Mouse (Mus musculus): ENCODE results near the gene Pcgf5. TPM values are rescaled to one million over a fixed set of nuclear protein-coding genes. Genes with fewer than 3 reads are reported as not detected.

Gene Pcgf5
- polyA plus RNA-seq, 1 experiment from 2014 or later = 14.9 TPM

DNA sequence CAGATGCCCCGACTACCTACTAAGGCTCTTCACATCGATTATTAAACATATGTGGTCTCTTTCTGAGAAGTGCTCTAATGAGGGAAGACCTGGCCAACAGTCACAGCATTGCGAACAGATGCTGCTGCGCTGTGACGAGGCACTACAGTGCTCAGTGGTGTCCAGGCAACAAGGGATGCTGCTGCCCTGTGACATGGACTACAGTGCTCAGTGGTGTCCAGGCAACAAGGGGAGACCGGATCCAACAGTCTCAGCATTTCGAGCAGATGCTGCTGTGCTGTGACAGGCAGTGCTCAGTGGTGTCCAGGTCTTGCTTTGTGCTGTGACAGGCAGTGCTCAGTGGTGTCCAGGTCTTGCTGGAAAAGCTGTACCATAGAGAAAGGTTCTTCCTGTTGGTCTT is 29.6 kb downstream of the Pcgf5 start:
- no peaks in the 10 kb centered on the region for H3K9me3 ChIP-seq (replicated peaks; ENCODE audit: control insufficient read depth, low read length)
- H3K9ac ChIP-seq (ENCODE audit: low read length) = no peak overlapping the region
- H3K4me3 ChIP-seq (ENCODE audit: low read depth, low read length) = no peak overlapping the region
- no peak overlapping the region for H3K4me2 ChIP-seq (ENCODE audit: low read length)
- ATAC-seq = peak; percentile 26; the same call in 1 of the 2 replicates
- H3K4me1 ChIP-seq (ENCODE audit: control insufficient read depth, insufficient read depth, low read length) = no peaks in the 10 kb centered on the region
- H3K36me3 ChIP-seq (ENCODE audit: control insufficient read depth, insufficient read depth, low read length) = no peaks in the 10 kb centered on the region
- 84% methylated on average over 7 of the region's 7 CpGs for WGBS
- DNase-seq (ENCODE audit: low spot score) = no peak
- no peaks in the 10 kb centered on the region for H3K27me3 ChIP-seq (replicated peaks; ENCODE audit: control insufficient read depth, insufficient read depth, low read length)
- H3K27ac ChIP-seq (ENCODE audit: low read depth, low read length) = no peak overlapping the region

DNA sequence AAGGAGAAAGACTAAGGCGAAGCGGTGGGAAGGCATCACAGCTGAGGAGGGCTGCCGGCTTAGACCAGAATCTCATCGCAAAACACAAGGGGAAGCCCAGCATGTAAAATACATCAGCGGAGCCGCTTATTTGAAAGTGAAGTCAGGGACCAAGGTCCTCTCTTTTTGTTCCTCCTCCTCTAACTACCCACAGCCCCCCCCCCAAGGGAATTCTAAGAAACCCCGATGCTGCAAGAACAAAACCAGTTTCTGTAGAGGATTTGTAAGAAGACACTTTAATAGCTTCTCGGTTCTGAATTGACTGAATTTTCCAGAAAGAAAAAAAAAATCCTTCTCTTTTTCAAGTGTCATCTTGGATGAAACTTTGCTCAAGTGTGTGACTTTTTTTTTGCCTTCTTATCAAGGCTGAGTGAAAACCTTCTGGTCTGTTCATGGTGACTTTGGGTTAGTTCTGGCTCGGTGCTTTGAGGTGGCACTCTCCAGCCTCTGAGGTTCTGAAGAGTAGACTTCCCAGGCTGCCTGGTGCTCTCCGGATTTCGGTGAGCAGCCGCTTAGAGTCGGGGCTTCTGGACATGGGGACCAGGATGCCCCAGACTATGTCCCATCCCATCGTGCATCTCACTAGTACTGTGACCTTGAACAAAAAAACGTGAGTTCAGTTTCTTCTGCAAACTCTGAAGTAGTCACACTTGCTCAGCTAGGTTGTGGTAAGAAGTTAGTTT is 30.6 kb downstream of the Pcgf5 start:
- WGBS = 60% methylated on average over 15 of the region's 15 CpGs
- no peaks in the 10 kb centered on the region for H3K4me1 ChIP-seq (ENCODE audit: control insufficient read depth, insufficient read depth, low read length)
- DNase-seq (ENCODE audit: low spot score) = no peak
- no peaks in the 10 kb centered on the region for H3K27me3 ChIP-seq (replicated peaks; ENCODE audit: control insufficient read depth, insufficient read depth, low read length)
- no peaks in the 10 kb centered on the region for H3K9me3 ChIP-seq (replicated peaks; ENCODE audit: control insufficient read depth, low read length)
- no peak overlapping the region for H3K4me2 ChIP-seq (ENCODE audit: low read length)
- H3K36me3 ChIP-seq (ENCODE audit: control insufficient read depth, insufficient read depth, low read length) = no peaks in the 10 kb centered on the region
- H3K4me3 ChIP-seq (ENCODE audit: low read depth, low read length) = no peak overlapping the region
- no peak overlapping the region for H3K9ac ChIP-seq (ENCODE audit: low read length)
- no peak for ATAC-seq
- no peak overlapping the region for H3K27ac ChIP-seq (ENCODE audit: low read depth, low read length)

DNA sequence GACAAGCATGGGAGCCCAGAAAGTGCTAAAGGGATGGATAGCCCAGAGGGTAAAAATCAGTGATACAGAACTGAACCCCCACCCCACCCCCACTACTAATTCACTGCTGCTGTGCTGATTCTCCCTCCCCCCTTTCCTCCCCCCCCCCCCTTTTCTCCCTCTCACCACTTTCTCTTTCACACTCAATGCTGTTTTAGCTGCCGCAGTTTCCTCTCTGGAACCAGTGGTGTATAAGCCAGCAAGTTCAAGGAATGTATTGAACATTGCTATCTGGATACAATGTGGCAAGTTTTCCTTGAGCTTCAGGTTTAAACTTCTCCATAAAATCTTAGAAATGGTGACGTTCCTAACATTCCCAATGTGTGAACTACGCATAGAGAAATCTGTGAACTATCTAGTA is 34.8 kb downstream of the Pcgf5 start:
- H3K36me3 ChIP-seq (ENCODE audit: control insufficient read depth, insufficient read depth, low read length) = no peaks in the 10 kb centered on the region
- no peak overlapping the region for H3K4me2 ChIP-seq (ENCODE audit: low read length)
- no peak overlapping the region for H3K27ac ChIP-seq (ENCODE audit: low read depth, low read length)
- no peak for DNase-seq (ENCODE audit: low spot score)
- H3K9ac ChIP-seq (ENCODE audit: low read length) = no peak overlapping the region
- ATAC-seq = no peak
- 92% methylated on average over 3 of the region's 3 CpGs for WGBS
- no peaks in the 10 kb centered on the region for H3K9me3 ChIP-seq (replicated peaks; ENCODE audit: control insufficient read depth, low read length)
- no peak overlapping the region for H3K4me3 ChIP-seq (ENCODE audit: low read depth, low read length)
- no peaks in the 10 kb centered on the region for H3K4me1 ChIP-seq (ENCODE audit: control insufficient read depth, insufficient read depth, low read length)
- H3K27me3 ChIP-seq (replicated peaks; ENCODE audit: control insufficient read depth, insufficient read depth, low read length) = no peaks in the 10 kb centered on the region

DNA sequence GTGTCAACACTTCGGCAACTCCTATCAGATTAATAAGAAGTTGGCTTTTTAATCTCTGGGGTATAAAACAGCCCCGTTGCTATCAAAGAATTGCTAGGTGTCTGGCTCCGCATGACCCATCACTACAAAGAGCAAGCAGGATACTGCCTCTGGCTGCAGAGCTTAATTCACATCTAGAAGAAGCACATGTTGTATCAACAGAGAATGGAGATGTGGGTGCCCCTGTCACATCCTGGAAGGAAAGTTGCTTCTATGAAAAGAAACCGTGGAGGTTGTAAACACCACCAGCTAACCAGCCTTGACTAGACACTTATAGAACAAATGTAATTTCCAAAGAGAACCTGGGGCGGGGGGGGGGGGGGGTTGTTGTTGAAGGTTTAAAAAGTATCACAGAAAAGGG is 35.9 kb downstream of the Pcgf5 start:
- H3K4me1 ChIP-seq (ENCODE audit: control insufficient read depth, insufficient read depth, low read length) = no peaks in the 10 kb centered on the region
- 73% methylated on average over 5 of the region's 5 CpGs for WGBS
- no peak overlapping the region for H3K4me3 ChIP-seq (ENCODE audit: low read depth, low read length)
- ATAC-seq (no peak), DNase-seq (ENCODE audit: low spot score) (no peak)
- H3K27me3 ChIP-seq (replicated peaks; ENCODE audit: control insufficient read depth, insufficient read depth, low read length) = no peaks in the 10 kb centered on the region
- H3K9me3 ChIP-seq (replicated peaks; ENCODE audit: control insufficient read depth, low read length) = no peaks in the 10 kb centered on the region
- H3K4me2 ChIP-seq (ENCODE audit: low read length) = no peak overlapping the region
- H3K36me3 ChIP-seq (ENCODE audit: control insufficient read depth, insufficient read depth, low read length) = no peaks in the 10 kb centered on the region
- H3K9ac ChIP-seq (ENCODE audit: low read length) = no peak overlapping the region
- no peak overlapping the region for H3K27ac ChIP-seq (ENCODE audit: low read depth, low read length)

DNA sequence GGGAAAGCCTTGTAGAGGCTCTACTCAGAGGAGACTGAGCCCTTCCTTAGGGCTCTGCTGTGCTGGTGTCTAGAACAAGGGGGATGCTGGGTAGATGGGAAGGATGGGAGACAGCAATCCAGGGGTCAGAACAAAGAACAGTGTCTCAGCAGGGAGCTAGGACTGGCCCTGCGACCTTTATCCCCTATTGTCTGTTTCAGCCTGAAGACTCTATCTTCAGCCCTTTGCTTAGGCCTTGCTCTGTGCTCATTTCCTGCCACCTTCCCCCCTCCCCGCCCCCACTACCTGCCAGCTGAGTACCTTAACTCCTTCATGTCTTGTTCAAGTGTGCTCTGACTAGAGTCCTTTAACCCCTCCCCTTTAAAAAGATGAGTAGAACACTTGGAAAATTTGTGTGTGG is 36.3 kb downstream of the Pcgf5 start:
- H3K4me3 ChIP-seq (ENCODE audit: low read depth, low read length) = no peak overlapping the region
- no peaks in the 10 kb centered on the region for H3K4me1 ChIP-seq (ENCODE audit: control insufficient read depth, insufficient read depth, low read length)
- H3K9ac ChIP-seq (ENCODE audit: low read length) = no peak overlapping the region
- WGBS = 17% methylated on average over 2 of the region's 2 CpGs
- DNase-seq (ENCODE audit: low spot score) (no peak), ATAC-seq (no peak)
- H3K27me3 ChIP-seq (replicated peaks; ENCODE audit: control insufficient read depth, insufficient read depth, low read length) = no peaks in the 10 kb centered on the region
- no peak overlapping the region for H3K27ac ChIP-seq (ENCODE audit: low read depth, low read length)
- no peaks in the 10 kb centered on the region for H3K9me3 ChIP-seq (replicated peaks; ENCODE audit: control insufficient read depth, low read length)
- H3K4me2 ChIP-seq (ENCODE audit: low read length) = no peak overlapping the region
- H3K36me3 ChIP-seq (ENCODE audit: control insufficient read depth, insufficient read depth, low read length) = no peaks in the 10 kb centered on the region

DNA sequence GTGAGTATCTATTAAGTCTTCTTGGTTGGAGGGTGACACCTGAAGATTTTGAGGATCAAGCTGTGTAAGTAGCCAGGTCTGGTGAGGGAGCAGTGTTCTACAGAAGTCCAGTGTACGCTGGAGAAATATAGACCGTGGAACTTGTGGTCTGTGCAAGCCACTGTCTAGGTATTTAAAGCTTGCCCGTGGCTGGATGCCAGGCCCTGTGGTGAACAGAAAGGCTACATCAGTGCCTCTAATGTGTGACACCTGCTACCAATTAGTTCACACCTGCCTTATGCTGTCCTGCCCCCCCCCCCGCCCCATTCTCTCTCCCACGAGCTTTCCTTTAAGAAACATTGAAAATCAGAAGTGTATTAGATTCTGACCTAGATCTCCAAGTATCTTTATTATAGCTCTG is 40.4 kb downstream of the Pcgf5 start:
- H3K9ac ChIP-seq (ENCODE audit: low read length) = no peak overlapping the region
- no peak overlapping the region for H3K4me2 ChIP-seq (ENCODE audit: low read length)
- no peak for ATAC-seq
- WGBS = 75% methylated on average over 5 of the region's 5 CpGs
- DNase-seq (ENCODE audit: low spot score) = no peak
- no peaks in the 10 kb centered on the region for H3K36me3 ChIP-seq (ENCODE audit: control insufficient read depth, insufficient read depth, low read length)
- no peaks in the 10 kb centered on the region for H3K9me3 ChIP-seq (replicated peaks; ENCODE audit: control insufficient read depth, low read length)
- H3K27ac ChIP-seq (ENCODE audit: low read depth, low read length) = no peak overlapping the region
- H3K4me1 ChIP-seq (ENCODE audit: control insufficient read depth, insufficient read depth, low read length) = no peaks in the 10 kb centered on the region
- no peaks in the 10 kb centered on the region for H3K27me3 ChIP-seq (replicated peaks; ENCODE audit: control insufficient read depth, insufficient read depth, low read length)
- H3K4me3 ChIP-seq (ENCODE audit: low read depth, low read length) = no peak overlapping the region

DNA sequence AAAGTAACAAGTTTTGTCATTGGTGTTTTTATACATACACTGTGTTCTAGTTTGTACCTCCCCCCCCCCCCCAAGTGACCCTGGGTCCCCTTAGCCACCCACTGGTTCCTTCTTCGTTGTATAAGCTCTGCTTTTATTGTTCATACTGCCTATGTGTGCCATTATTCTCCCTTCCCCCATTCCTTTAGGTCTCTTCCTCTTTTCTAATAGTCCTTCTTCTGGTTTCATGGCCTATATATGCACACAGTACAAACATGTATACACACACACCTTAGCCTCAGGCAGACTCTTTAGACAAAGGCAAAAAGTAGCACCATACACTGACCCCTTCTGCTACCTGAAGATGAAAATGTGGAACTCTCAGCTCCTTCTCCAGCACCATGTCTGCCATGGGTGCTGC is 42.6 kb downstream of the Pcgf5 start:
- DNase-seq (ENCODE audit: low spot score) = no peak
- ATAC-seq = no peak
- H3K9me3 ChIP-seq (replicated peaks; ENCODE audit: control insufficient read depth, low read length) = no peaks in the 10 kb centered on the region
- 45% methylated on average over 1 of the region's 1 CpGs for WGBS
- H3K36me3 ChIP-seq (ENCODE audit: control insufficient read depth, insufficient read depth, low read length) = no peaks in the 10 kb centered on the region
- H3K4me1 ChIP-seq (ENCODE audit: control insufficient read depth, insufficient read depth, low read length) = no peaks in the 10 kb centered on the region
- H3K27me3 ChIP-seq (replicated peaks; ENCODE audit: control insufficient read depth, insufficient read depth, low read length) = no peaks in the 10 kb centered on the region
- no peak overlapping the region for H3K27ac ChIP-seq (ENCODE audit: low read depth, low read length)
- no peak overlapping the region for H3K4me2 ChIP-seq (ENCODE audit: low read length)
- H3K9ac ChIP-seq (ENCODE audit: low read length) = no peak overlapping the region
- no peak overlapping the region for H3K4me3 ChIP-seq (ENCODE audit: low read depth, low read length)

DNA sequence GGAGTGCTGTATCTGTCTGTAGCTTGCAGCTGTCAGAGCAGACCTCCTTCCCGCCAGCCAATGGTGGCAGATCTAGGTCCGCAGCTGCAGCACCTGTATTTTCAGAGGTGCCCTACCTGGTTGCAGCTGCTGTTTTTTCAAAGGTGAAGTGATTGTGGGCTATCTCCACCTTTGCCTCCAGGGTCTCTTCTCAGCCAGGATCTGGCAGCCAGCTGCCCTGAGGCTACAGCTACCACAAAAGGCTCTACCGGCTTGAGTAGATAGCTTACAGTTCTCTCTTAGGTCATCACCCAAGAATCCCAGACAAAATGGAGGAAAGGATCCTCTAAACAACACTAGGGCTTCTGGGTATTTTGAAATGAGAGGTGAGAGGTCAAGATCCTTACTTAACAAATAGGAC is 50.4 kb downstream of the Pcgf5 start:
- Histone ChIP-seq H3K9ac (ENCODE audit: low read length) (no peak overlapping the region), H3K4me3 (ENCODE audit: low read depth, low read length) (no peak overlapping the region), H3K4me2 (ENCODE audit: low read length) (no peak overlapping the region), H3K4me1 (ENCODE audit: control insufficient read depth, insufficient read depth, low read length) (no peaks in the 10 kb centered on the region), H3K36me3 (ENCODE audit: control insufficient read depth, insufficient read depth, low read length) (no peaks in the 10 kb centered on the region), H3K27me3 (replicated peaks; ENCODE audit: control insufficient read depth, insufficient read depth, low read length) (no peaks in the 10 kb centered on the region), H3K9me3 (replicated peaks; ENCODE audit: control insufficient read depth, low read length) (no peaks in the 10 kb centered on the region), H3K27ac (ENCODE audit: low read depth, low read length) (no peak overlapping the region)
- ATAC-seq = no peak
- DNase-seq (ENCODE audit: low spot score) = no peak
- WGBS = 78% methylated on average over 3 of the region's 3 CpGs

DNA sequence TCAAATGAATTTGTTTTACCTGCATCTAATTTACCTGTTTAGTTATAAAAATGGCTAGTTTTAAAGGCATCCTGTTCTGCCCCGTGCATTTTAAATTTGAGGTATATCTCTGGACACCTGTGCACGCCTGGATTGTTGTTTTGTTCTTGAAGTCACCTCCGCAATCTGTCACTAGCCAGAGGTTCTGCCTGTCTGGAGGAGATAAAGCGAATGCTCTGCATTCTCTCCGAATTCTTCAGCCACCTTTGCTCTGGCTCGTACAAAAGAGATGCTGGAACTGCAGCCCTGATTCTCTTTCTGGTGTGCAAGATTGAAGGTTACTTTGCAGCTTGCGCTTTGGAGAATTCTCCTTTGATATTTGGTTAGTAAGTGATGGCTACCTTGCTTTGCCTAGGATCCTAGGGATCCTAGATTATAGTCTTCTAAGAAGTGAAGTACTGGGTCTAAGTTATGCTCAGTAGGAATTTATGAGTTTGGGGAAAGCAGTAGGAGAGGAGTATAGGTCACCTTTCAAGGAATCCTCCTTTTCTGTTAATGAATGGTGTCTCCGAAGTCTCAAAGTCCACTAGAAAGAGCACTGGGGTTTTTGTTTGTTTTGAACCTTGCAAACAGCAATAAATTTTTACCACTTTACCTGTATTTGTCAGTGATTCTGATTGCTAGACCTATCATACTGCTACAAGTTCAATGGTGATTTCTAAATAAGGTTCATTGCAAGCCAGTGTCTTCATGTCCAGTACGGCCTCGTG is 60.4 kb downstream of the Pcgf5 start:
- Histone ChIP-seq H3K4me2 (ENCODE audit: low read length) (no peak overlapping the region), H3K9me3 (replicated peaks; ENCODE audit: control insufficient read depth, low read length) (no peaks in the 10 kb centered on the region), H3K4me3 (ENCODE audit: low read depth, low read length) (no peak overlapping the region), H3K27ac (ENCODE audit: low read depth, low read length) (no peak overlapping the region), H3K36me3 (ENCODE audit: control insufficient read depth, insufficient read depth, low read length) (no peaks in the 10 kb centered on the region), H3K27me3 (replicated peaks; ENCODE audit: control insufficient read depth, insufficient read depth, low read length) (no peaks in the 10 kb centered on the region), H3K9ac (ENCODE audit: low read length) (no peak overlapping the region), H3K4me1 (ENCODE audit: control insufficient read depth, insufficient read depth, low read length) (no peaks in the 10 kb centered on the region; the same call in 1 of the 2 replicates)
- ATAC-seq = no peak
- DNase-seq (ENCODE audit: low spot score) = no peak
- WGBS = 70% methylated on average over 10 of the region's 10 CpGs
